Mouse (Mus musculus) heart, postnatal 0 days (tissue): ENCODE measurements around the gene Pnmal2. TPM values are rescaled to one million over a fixed set of nuclear protein-coding genes. Genes with fewer than 3 reads are reported as not detected.

Source experiments
- ATAC-seq: fragments of 200-750 bp; cut with Nextera tagmentation; 2 replicates; pipeline ENCODE4 v1.8.0; 2017; ENCODE audit warnings: low read depth, moderate number of reproducible peaks, moderate library complexity; ENCODE audit not compliant: insufficient read depth
- DNase-seq: peaks from one replicate; pipeline ENCODE4 v3.0.0-alpha.2; 2016; ENCODE audit warnings: low spot score
- H3K27ac ChIP-seq: fragments of 300-500 bp; sonication (generic); 2 replicates; pipeline ENCODE4 v1.5.1; 2014; ENCODE audit warnings: low read depth, mild to moderate bottlenecking
- H3K27me3 ChIP-seq: fragments of 300-500 bp; sonication (generic); 2 replicates; pipeline ENCODE4 v1.6.1; 2014; ENCODE audit warnings: low read length, mixed read lengths; ENCODE audit not compliant: control insufficient read depth, insufficient read depth
- H3K36me3 ChIP-seq: fragments of 300-500 bp; sonication (generic); replicated peaks from 2 replicates; pipeline ENCODE4 v1.6.1; 2014; ENCODE audit warnings: low read length, mixed read lengths; ENCODE audit not compliant: control insufficient read depth, insufficient read depth
- H3K4me1 ChIP-seq: fragments of 300-500 bp; sonication (generic); 2 replicates; pipeline ENCODE4 v1.6.1; 2014; ENCODE audit warnings: antibody characterized with exemption; ENCODE audit not compliant: control insufficient read depth, insufficient read depth
- H3K4me2 ChIP-seq: fragments of 300-500 bp; sonication (generic); 2 replicates; pipeline ENCODE4 v1.6.1; 2014; ENCODE audit warnings: low read depth, mild to moderate bottlenecking, low read length, moderate library complexity
- H3K4me3 ChIP-seq: fragments of 300-500 bp; sonication (generic); 2 replicates; pipeline ENCODE4 v1.5.1; 2014; ENCODE audit warnings: low read depth, low read length
- H3K9ac ChIP-seq: fragments of 300-500 bp; sonication (generic); replicated peaks from 2 replicates; pipeline ENCODE4 v1.6.1; 2014; ENCODE audit warnings: low read depth, low read length, mixed read lengths
- H3K9me3 ChIP-seq: fragments of 300-500 bp; sonication (generic); replicated peaks from 2 replicates; pipeline ENCODE4 v1.6.1; 2016; ENCODE audit warnings: low read length; ENCODE audit not compliant: control insufficient read depth
- CTCF ChIP-seq: IDR thresholded peaks from 2 replicates; pipeline ENCODE4 v1.5.1; 2016; ENCODE audit warnings: antibody characterized with exemption, control low read depth, low read depth
- EP300 ChIP-seq: IDR thresholded peaks from 2 replicates; pipeline ENCODE4 v1.6.1; 2016; ENCODE audit warnings: antibody characterized with exemption, low read depth
- WGBS: fragments of 180-500 bp; shearing (Covaris S2); extraction: QIAGEN DNeasy Blood & Tissue Kit; methylation state at CpG from one replicate; pipeline ENCODE4 v1.1.7; 2014; 5-methylcytosine and 5-hydroxymethylcytosine counted together
- polyA plus RNA-seq: library from polyadenylated mRNA; unstranded; fragments of >200 nt; fragmentation: Nextera tagmentation; extraction: Ambion mirVana; gene quantifications from 2 replicates; pipeline ENCODE4 v1.2.1, GENCODE M21; 2015
- total RNA-seq: library from RNA; depleted of rRNA; stranded (reverse); fragments of >200 nt; gene quantifications from 2 replicates; pipeline ENCODE4 v1.2.3, GENCODE M21; 2014; ENCODE audit warnings: low replicate concordance

Gene Pnmal2
- total and polyA plus RNA-seq, 2 experiments from 2014 or later, result 3.4 to 4.0 TPM

GRCm38 (mm10) chr7:16945419-16945818 is 937 bp downstream of the Pnmal2 start:
- DNase-seq (no peak), ATAC-seq (no peak)
- peak overlapping the region; percentile 57; the same call in 1 of the 2 replicates for H3K4me3 ChIP-seq
- peaks cover 22% of the 10 kb centered on the region for H3K4me1 ChIP-seq
- H3K36me3 ChIP-seq, result no peaks in the 10 kb centered on the region
- H3K27me3 ChIP-seq, result peaks cover 23% of the 10 kb centered on the region
- no peak overlapping the region for H3K9ac ChIP-seq
- no peaks in the 10 kb centered on the region for H3K9me3 ChIP-seq
- no peak for TF ChIP-seq EP300
- TF ChIP-seq CTCF, result no peak
- peak overlapping the region; percentile 95 for H3K4me2 ChIP-seq
- WGBS, result 24% methylated on average over 17 of the region's 17 CpGs
- no peak overlapping the region for H3K27ac ChIP-seq

GRCm38 (mm10) chr7:16946441-16947348 is 2.2 kb downstream of the Pnmal2 start:
- Histone ChIP-seq H3K4me1 (peaks cover 22% of the 10 kb centered on the region), H3K36me3 (no peaks in the 10 kb centered on the region), H3K27ac (no peak overlapping the region), H3K9me3 (no peaks in the 10 kb centered on the region), H3K4me3 (peak overlapping the region; percentile 44), H3K4me2 (peak overlapping the region; percentile 77), H3K27me3 (peaks cover 23% of the 10 kb centered on the region), H3K9ac (peak overlapping the region; percentile 26)
- ATAC-seq (no peak), DNase-seq (peak; percentile 34)
- TF ChIP-seq EP300, result no peak
- TF ChIP-seq CTCF, result peak; percentile 24; the same call in 1 of the 2 replicates
- 6% methylated on average over 52 of the region's 53 CpGs for WGBS

- Histone ChIP-seq H3K9ac (peak overlapping the region; percentile 26; the same call in 1 of the 2 replicates), H3K4me2 (peak overlapping the region; percentile 77), H3K27me3 (peaks cover 23% of the 10 kb centered on the region), H3K9me3 (no peaks in the 10 kb centered on the region), H3K4me3 (peak overlapping the region; percentile 44), H3K4me1 (peaks cover 22% of the 10 kb centered on the region), H3K27ac (no peak overlapping the region), H3K36me3 (no peaks in the 10 kb centered on the region)
- ATAC-seq (no peak), DNase-seq (no peak)
- no peak for TF ChIP-seq EP300
- no peak for TF ChIP-seq CTCF
- 25% methylated on average over 20 of the region's 22 CpGs for WGBS
Measured at GRCm38 (mm10) chr7:16947349-16947895, 2.9 kb downstream of the Pnmal2 start.

GRCm38 (mm10) chr7:16947959-16948361 is 3.5 kb downstream of the Pnmal2 start:
- H3K36me3 ChIP-seq, result no peaks in the 10 kb centered on the region
- peaks cover 23% of the 10 kb centered on the region for H3K27me3 ChIP-seq
- 4% methylated on average over 4 of the region's 4 CpGs for WGBS
- no peak overlapping the region for H3K27ac ChIP-seq
- H3K4me1 ChIP-seq, result peaks cover 22% of the 10 kb centered on the region
- ATAC-seq, result peak; percentile 21; the same call in 1 of the 2 replicates
- H3K4me2 ChIP-seq, result peak overlapping the region; percentile 77
- H3K4me3 ChIP-seq, result no peak overlapping the region
- no peak overlapping the region for H3K9ac ChIP-seq
- no peaks in the 10 kb centered on the region for H3K9me3 ChIP-seq
- no peak for TF ChIP-seq CTCF
- TF ChIP-seq EP300, result no peak
- DNase-seq, result peak; percentile 50

GRCm38 (mm10) chr7:16948923-16949458 is 4.5 kb downstream of the Pnmal2 start:
- Histone ChIP-seq H3K4me1 (peaks cover 22% of the 10 kb centered on the region), H3K9ac (no peak overlapping the region), H3K4me2 (no peak overlapping the region), H3K27ac (no peak overlapping the region), H3K9me3 (no peaks in the 10 kb centered on the region), H3K36me3 (no peaks in the 10 kb centered on the region), H3K4me3 (no peak overlapping the region), H3K27me3 (peaks cover 23% of the 10 kb centered on the region)
- 79% methylated on average over 8 of the region's 8 CpGs for WGBS
- ATAC-seq, result no peak
- DNase-seq, result no peak
- TF ChIP-seq CTCF, result no peak
